Mouse (Mus musculus): ENCODE data around the gene Zfp871.

DNA sequence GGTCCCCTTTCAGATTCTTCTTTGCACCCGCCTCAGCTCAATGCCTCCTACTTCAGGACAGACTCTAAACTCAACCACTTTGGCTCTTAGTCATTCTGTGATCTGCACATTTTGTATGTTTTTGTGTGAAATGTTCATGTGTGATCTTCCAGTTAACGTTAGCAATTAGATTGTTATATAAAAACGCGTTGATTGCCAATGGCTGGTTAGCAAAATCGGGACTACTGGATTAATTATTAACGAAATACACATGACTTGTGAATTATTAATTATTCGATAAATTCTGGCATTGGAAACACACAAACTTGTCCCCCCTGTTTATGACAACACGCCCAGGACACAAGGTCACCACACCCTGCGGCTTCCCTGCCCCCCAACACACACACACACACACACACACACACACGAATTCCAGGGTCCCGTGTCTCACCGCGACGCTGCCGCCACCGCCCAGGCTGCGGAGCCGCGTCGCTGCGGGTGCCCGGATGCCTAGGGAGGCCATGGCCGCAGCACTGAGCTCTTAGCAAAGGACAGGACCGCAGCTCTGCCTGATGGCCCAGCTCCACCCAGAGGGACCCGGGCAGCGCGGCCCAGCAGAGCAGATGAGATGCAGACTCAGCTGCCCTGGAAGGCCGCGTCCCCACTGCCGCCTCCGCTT lies 522 bp downstream of the Zfp871 start:
- TF ChIP-seq CTCF (conservative IDR thresholded peaks at IDR 0.05; ENCODE audit: insufficient read depth, insufficient read length, low read depth, low read length) = no peak
- no peak for TF ChIP-seq POLR2A (IDR thresholded peaks at IDR 0.05; ENCODE audit: low read depth, low read length)

Measured in kidney, adult 2 months (tissue).